Mouse (Mus musculus): ENCODE measurements around the gene Tuba4a. TPM values are rescaled to one million over a fixed set of nuclear protein-coding genes. Genes with fewer than 3 reads are reported as not detected.

Gene Tuba4a
- polyA plus RNA-seq, 1 experiment: 132 TPM

GRCm38 (mm10) chr1:75168093-75168471 is 51.6 kb downstream of the Tuba4a start:
- peak overlapping the region; percentile 77 for H3K4me3 ChIP-seq (ENCODE audit: extremely low read depth, insufficient read depth, insufficient read length)
- no peaks in the 10 kb centered on the region; the same call in 1 of the 2 replicates for H3K4me1 ChIP-seq (ENCODE audit: control insufficient read depth, insufficient read depth, insufficient read length)
- peaks cover 20% of the 10 kb centered on the region for H3K36me3 ChIP-seq (ENCODE audit: control insufficient read depth, insufficient read depth, low read length)
- no peak for TF ChIP-seq POLR2A (IDR thresholded peaks at IDR 0.05; ENCODE audit: low read depth, low read length)
- TF ChIP-seq CTCF (IDR thresholded peaks at IDR 0.05; ENCODE audit: extremely low read depth, insufficient read depth, insufficient read length, insufficient replicate concordance): no peak
- 12% methylated on average over 7 of the region's 7 CpGs for WGBS
- no peaks in the 10 kb centered on the region for H3K27me3 ChIP-seq (ENCODE audit: control insufficient read depth, insufficient read depth, low read length)
- DNase-seq (ENCODE audit: low read depth in 1 of 2, low spot score in 2 of 2): no peak
- H3K27ac ChIP-seq (ENCODE audit: insufficient read depth, low read length): peak overlapping the region; percentile 61

Other genes starting within 250 kb of the Tuba4a start
- 1.3 TPM in 2 replicates for gene Nhej1, start 94.7 kb downstream of the Tuba4a start, polyA plus RNA-seq (2012; rRNA removed)
- 0.30 and 0.50 TPM in 2 replicates for gene Slc23a3, start 86.0 kb downstream of the Tuba4a start, polyA plus RNA-seq (2012; rRNA removed)
- 59.3 and 71.7 TPM in 2 replicates for gene Cnppd1, start 77.2 kb downstream of the Tuba4a start, polyA plus RNA-seq (2012; rRNA removed)
- gene Retreg2, start 77.1 kb downstream of the Tuba4a start, polyA plus RNA-seq (2012; rRNA removed): 88.2 and 101 TPM in 2 replicates
- gene Zfand2b, start 51.2 kb downstream of the Tuba4a start, polyA plus RNA-seq (2012; rRNA removed): 47.7 and 53.2 TPM in 2 replicates
- gene Abcb6, start 39.5 kb downstream of the Tuba4a start, polyA plus RNA-seq (2012; rRNA removed): 14.0 and 15.7 TPM in 2 replicates
- 15.5 and 15.9 TPM in 2 replicates for gene Ankzf1, start 27.7 kb downstream of the Tuba4a start, polyA plus RNA-seq (2012; rRNA removed)
- gene Atg9a, start 27.7 kb downstream of the Tuba4a start, polyA plus RNA-seq (2012; rRNA removed): 34.5 and 40.8 TPM in 2 replicates
- 5.3 and 5.7 TPM in 2 replicates for gene Glb1l, start 9.1 kb downstream of the Tuba4a start, polyA plus RNA-seq (2012; rRNA removed)
- 121 and 131 TPM in 2 replicates for gene Stk16, start 9.0 kb downstream of the Tuba4a start, polyA plus RNA-seq (2012; rRNA removed)
- gene A630095N17Rik, start 12.2 kb upstream of the Tuba4a start, polyA plus RNA-seq (2012; rRNA removed): 0.19 TPM in 1 of 2 replicates, not detected in the other
- gene Dnajb2, start 16.5 kb upstream of the Tuba4a start, polyA plus RNA-seq (2012; rRNA removed): 32.6 and 45.8 TPM in 2 replicates
- 0.22 and 0.35 TPM in 2 replicates for gene Ptprn, start 44.6 kb upstream of the Tuba4a start, polyA plus RNA-seq (2012; rRNA removed)
- 0.18 TPM in 1 of 2 replicates, not detected in the other for gene Resp18, start 58.5 kb upstream of the Tuba4a start, polyA plus RNA-seq (2012; rRNA removed)
- 76.1 and 81.0 TPM in 2 replicates for gene Dnpep, start 98.1 kb upstream of the Tuba4a start, polyA plus RNA-seq (2012; rRNA removed)
- gene Des, start 140.5 kb upstream of the Tuba4a start, polyA plus RNA-seq (2012; rRNA removed): 40.5 and 49.3 TPM in 2 replicates
- 14.3 and 21.2 TPM in 2 replicates for gene Speg, start 155.4 kb upstream of the Tuba4a start, polyA plus RNA-seq (2012; rRNA removed)
- gene Gmppa, start 216.1 kb upstream of the Tuba4a start, polyA plus RNA-seq (2012; rRNA removed): 85.1 and 101 TPM in 2 replicates
- gene Asic4, start 230.6 kb upstream of the Tuba4a start, polyA plus RNA-seq (2012; rRNA removed): 0.02 and 0.05 TPM in 2 replicates